Mouse (Mus musculus): Measurements from ENCODE around the gene Runx1.

Gene Runx1

GRCm38 (mm10) chr16:92747062-92747461 lies 78.9 kb downstream of the Runx1 start:
- DNase-seq (ENCODE audit: low spot score): no peak

- DNase-seq (ENCODE audit: low spot score): no peak
Observed at GRCm38 (mm10) chr16:92745239-92745638, 80.7 kb downstream of the Runx1 start.

DNA sequence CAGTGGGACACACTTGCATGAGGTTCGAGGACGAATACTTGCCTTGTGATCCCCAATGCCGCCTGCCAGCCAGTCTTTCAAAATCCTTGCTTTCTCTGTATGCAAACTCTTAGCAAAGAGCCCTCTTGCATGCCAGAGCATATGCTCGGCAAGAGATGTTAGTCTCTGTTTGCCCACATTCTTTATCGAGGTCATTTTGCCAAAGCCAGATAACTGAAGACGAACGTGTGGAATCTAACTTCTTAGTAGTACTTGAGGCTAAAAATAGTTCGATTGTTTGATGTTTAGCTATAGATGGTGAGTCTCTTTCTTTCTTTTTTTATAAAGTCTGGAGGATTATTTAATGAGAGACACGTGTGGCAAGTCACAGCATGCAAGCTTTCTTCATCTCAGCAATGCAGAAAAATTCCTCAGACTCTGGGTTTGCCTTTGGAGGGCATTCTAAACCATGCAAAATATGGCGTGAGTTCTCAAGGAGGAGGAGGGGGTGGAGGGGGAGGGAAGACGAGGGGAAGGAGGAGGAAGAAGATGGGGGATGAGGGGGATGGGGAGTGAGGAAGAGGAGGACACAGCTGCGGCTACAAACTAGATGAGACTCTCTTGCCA lies 81.7 kb downstream of the Runx1 start:
- DNase-seq (ENCODE audit: low spot score): no peak

DNA sequence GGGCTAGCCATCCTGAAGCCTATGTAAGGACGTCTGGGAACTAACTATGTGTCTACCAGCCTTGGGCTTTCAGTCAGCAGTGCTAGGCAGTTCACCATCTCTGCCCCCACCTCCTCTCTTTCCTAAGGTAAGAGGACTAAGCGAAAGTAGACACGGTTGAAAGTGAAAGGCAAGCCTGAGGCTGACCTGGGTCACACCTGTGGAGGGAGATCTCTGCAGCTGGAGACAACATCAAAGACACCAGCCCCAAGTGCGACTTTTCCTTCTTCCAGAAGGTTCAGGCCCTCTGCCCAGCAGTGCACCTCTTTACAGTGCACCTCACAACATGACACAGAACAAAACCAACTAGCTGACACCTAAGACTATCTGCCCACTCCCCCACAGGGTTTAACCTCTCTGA lies 82.2 kb downstream of the Runx1 start:
- DNase-seq (ENCODE audit: low spot score): no peak

- no peak for DNase-seq (ENCODE audit: low spot score)
Observed at GRCm38 (mm10) chr16:92741342-92741741, 84.6 kb downstream of the Runx1 start.

DNA sequence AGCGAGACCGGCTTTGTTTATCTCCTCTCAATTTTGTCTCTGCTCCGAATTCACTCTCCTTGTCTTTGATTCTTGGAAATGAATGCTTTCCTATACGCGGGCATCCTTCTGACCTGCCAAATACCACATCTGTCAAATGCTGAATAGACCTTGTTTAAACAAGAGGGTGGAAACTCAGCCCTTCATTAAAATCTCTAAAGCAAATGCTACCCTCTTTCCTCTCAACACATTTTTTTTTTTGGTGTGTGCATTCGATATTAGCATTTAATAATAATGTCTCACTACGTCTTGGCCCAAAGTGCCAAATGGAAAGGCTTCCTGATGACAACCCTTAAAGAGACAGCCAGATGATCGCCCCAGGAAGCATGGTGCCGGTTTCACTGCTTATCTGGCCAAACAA lies 85.4 kb downstream of the Runx1 start:
- DNase-seq (ENCODE audit: low spot score): no peak

GRCm38 (mm10) chr16:92739997-92740396 lies 86.0 kb downstream of the Runx1 start:
- DNase-seq (ENCODE audit: low spot score): no peak

DNA sequence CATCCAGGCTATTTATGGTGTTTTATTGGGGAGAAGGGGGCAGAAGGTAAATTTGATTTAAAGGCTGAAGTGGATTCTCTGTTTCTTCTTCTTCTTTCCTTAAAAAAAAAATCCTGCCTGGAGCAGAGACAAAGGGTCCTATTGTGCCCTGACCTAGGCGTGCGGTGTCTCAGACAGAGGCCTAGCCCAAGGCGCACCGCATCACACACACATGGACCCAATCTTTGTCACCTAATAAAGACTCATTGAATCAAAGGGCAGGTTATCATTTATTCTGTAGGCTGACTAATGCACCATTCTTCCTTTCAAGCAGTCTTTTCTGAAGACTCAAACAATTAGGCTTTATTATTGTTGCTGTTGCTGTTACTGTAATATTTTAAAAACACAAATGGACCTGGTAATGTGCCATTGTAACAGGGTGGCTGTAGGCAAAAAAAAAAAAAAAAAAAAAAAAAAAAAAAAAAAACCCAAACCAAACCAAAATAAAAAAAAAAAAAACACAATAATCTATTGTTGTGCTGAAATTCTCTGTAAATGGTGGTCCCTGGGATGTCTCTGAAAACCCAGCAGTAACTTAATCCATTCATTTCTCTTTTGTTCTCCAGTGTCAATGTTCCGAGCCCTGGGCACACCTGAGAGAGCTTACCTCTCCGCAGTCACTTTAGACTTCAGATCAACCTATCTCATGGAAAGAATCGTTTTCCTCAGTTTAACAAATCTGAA lies 86.7 kb downstream of the Runx1 start:
- no peak for DNase-seq (ENCODE audit: low spot score)

DNA sequence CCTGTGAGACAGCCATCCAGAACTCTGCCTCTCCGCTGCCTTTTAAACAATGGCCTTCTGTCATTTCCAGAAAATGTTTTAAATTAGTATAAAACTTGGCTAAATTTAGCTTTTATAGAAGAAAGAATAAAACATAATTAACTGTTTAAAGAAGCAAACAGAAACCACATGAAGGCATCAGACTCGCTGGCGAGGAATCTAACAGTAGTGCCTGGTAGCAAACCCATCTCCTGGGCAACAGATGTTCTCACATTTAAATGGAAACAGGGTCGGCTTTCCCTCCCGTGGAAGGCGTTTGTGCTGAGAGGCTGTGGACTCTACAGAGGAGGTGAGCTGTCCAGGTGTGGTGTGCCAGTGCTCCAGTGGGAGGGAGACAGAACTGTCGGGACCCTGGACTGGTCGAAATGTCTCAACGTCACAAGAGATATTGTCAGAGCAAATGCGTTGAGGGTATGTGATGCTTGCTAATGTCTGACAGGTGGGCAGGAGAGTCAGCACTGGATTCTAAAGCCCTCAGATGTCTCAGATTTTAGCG lies 87.4 kb downstream of the Runx1 start:
- DNase-seq (ENCODE audit: low spot score): no peak

DNA sequence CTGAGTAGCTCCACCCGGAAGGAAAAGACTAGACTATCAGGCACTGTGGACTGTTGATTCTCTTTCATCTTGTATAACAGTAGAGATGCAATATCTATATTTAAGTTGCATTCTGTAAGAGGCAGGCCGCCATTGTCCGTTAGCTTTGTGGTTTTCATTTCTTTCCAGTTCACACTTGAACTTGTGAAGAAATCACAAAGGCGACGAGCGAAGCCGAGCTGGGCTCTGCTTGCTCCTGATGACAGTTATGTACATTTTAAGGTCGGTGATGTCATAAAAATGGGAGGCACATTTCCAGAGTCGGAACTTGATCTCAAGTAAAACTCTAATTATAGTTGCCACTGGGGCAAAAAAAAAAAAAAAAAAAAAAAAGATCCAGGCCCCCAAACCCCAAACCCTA lies 99.1 kb downstream of the Runx1 start:
- no peak for DNase-seq (ENCODE audit: low spot score)

DNA sequence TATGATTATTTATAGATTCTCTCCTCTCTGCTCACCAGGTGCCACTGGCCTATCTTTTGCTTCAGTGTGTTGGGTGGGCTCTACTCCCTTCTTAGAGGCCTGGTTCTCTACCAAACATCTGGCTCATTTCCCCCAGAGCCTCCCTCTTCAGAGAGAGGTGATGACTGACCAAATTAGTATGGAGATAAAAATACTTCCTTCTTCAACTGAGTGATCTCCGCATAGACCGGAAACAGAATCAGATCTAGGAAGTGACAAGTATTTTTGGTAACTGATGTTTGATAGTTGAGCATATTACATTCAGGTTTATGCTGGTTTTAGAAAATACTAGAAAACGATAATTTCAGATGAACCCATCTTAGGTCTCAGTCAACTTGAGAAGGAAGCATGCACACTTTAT lies 101.4 kb downstream of the Runx1 start:
- no peak for DNase-seq (ENCODE audit: low spot score)

DNA sequence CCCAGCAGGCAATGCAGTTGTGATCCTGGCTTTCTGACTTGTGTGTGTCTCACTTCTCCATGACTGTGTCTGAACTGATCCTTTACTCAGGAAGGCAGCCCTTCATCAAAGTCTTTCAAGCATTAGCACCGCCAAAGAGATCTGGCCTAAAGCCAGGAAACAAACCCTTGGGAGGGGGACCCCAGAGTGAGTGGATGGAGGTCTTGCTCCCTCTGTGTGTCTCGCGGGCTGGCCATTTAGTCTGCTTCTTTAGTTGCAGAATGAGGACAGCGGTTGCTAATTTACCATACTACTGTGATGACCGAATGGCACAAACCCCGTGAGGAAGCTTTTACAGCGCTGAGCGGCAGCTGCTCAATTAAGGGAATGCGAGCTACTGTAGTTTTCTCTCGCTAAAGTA lies 105.3 kb downstream of the Runx1 start:
- no peak for DNase-seq (ENCODE audit: low spot score)

DNA sequence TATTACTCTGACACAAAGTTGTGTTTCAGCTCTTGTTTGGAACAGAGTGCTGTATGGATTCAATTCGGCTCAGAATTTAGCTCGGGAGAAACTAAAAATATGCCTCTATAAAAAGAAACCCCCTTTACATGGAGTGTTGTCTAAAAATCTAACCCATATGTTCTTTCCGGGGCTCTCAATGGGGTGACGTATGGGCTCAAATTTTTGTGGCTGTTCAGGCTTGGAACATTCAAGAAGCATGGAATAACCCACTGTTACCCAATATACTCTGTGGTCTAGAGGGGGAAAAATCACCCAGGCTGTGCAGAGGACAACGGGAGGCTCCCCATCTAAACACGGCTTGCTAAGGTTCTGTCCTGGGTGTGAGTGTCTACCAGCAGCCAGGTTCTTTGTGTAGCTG lies 106.2 kb downstream of the Runx1 start:
- DNase-seq (ENCODE audit: low spot score): no peak

DNA sequence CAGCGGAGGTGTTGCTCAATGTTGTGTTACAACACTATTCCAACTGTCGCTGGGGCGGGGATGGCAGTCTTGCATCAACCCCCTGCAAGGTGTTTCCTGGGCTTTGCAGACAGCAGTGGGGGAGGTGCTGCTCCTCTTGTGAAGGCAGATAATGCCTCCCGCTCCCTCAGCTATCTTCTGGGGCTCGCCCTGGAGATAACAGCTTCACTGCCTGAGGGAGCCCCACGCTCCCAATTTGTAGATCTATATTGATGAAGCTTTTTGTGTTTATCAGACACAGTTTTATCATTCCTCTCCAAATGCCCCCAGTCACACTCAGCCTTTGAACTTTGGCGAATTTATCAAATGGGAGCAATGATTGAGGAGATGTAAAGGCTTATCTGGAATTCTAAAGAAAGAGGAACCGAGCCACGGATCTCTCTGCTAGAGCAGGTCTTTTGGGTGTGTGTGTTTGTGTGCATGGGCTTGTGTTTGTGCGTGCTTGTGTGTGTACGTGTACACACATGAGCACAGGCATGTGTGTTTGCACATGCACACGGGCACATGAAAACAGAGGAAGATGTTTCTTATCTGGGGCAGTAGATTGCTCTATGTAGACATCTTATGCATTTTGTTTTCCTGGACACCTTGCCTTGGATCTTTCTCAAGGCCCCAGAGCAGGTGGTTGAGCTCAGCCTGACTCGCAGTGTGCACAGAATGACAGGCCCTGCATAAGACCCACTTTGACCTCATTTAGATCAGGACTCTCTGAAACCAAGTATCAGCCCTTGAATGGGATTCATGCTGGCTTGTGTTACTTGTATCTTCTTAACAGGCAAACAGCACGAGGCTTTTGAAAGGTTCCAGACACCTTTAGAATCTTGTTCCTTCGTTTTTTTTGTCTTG lies 110.1 kb downstream of the Runx1 start:
- DNase-seq (ENCODE audit: low spot score): peak; percentile 40

DNA sequence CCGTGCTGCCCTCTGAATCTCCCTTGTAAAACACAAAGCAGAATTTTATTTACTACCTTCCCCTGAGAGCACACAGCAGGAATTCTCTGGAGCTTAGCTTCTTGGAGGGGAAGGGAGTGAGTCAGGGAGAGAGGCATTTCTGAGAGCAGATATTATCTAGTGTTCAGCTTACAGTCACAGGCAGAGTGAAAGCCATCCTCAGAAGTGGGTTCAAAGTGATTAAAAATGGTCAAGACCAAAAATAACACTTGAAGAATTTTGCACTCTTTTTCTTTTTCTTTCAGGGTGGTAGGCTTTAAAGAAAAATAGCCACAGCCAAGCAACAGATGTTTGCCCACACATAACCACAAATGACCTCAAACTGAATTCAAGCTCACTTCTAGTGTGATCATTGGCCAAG lies 115.8 kb downstream of the Runx1 start:
- no peak for DNase-seq (ENCODE audit: low spot score)

DNA sequence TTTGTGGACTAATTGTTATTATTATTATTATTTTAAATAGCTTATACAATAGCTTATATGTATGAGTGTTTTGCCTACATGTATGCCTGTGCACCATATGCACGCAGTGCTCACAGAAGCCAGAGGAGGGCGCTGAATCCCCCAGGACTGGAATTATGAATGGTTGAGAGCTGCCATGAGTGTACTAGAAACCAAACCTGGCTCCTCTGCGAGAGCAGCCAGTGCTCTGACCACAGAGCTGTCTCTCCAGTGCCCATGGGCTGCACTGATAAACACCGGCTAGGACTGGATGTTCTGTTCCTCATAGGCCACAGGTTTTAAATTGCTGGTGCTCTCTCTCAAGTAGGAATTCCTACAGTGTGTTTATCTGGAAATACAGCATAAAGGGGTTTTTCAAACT lies 117.2 kb downstream of the Runx1 start:
- DNase-seq (ENCODE audit: low spot score): no peak

- DNase-seq (ENCODE audit: low spot score): no peak
Observed at GRCm38 (mm10) chr16:92707712-92708111, 118.2 kb downstream of the Runx1 start.

DNA sequence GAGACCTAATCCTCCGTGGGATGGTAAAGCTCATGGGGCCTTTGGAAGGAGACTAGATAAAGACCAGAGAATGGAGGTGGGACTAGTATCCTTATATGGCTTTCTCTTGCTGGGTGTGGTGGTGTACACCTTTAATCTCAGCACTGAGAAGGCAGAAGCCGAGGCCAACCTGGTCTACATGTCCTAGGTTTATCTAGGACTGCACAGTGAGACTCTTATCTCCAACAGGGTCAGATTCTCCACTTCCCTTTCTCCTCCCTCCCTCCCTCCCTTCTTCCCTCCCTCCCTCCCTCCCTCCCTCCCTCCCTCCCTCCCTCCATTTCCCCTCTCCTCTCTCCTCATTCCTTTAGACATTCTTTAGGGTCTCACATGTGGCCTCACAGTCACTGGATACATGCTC lies 118.8 kb downstream of the Runx1 start:
- DNase-seq (ENCODE audit: low spot score): no peak

GRCm38 (mm10) chr16:92705564-92706458 lies 120.1 kb downstream of the Runx1 start:
- no peak for DNase-seq (ENCODE audit: low spot score)

- no peak for DNase-seq (ENCODE audit: low spot score)
Observed at GRCm38 (mm10) chr16:92703850-92704249, 122.1 kb downstream of the Runx1 start.

GRCm38 (mm10) chr16:92699531-92700397 lies 126.2 kb downstream of the Runx1 start:
- no peak for DNase-seq (ENCODE audit: low spot score)
